Mouse (Mus musculus): ENCODE measurements around the gene Pars2. TPM values are rescaled to one million over a fixed set of nuclear protein-coding genes. Genes with fewer than 3 reads are reported as not detected.

The Pars2 gene
- polyA plus RNA-seq, 1 experiment, result 4.7 TPM

- TF ChIP-seq USF1 (IDR thresholded peaks at IDR 0.05; ENCODE audit: low read depth) (no peak), POLR2A (IDR thresholded peaks at IDR 0.05; ENCODE audit: insufficient read length, low read depth) (no peak), TCF3 (IDR thresholded peaks at IDR 0.05; ENCODE audit: insufficient read length, low read depth) (no peak), MYOD1 (IDR thresholded peaks at IDR 0.05; ENCODE audit: control insufficient read depth in 1 of 3, insufficient read length in 2 of 3, low read depth in 2 of 3) (no peak), REST (IDR thresholded peaks at IDR 0.05; ENCODE audit: insufficient read depth, insufficient read length) (no peak), SRF (IDR thresholded peaks at IDR 0.05; ENCODE audit: control insufficient read depth, insufficient read length, low read depth) (no peak), E2F4 (IDR thresholded peaks at IDR 0.05; ENCODE audit: insufficient read depth) (no peak), POLR2AphosphoS2 (IDR thresholded peaks at IDR 0.05; ENCODE audit: insufficient read length, low read depth) (no peak), MYOG (IDR thresholded peaks at IDR 0.05; ENCODE audit: control insufficient read depth in 1 of 3, insufficient read depth in 1 of 3, insufficient read length in 2 of 3, low read depth in 2 of 3) (no peak)
- Histone ChIP-seq H3ac (ENCODE audit: control insufficient read depth, insufficient read length) (no peak overlapping the region), H3K79me2 (ENCODE audit: control insufficient read depth, insufficient read depth) (no peaks in the 10 kb centered on the region), H3K4me3 (no peak overlapping the region), H3K27me3 (ENCODE audit: control insufficient read depth, insufficient read depth, insufficient read length) (no peaks in the 10 kb centered on the region), H3K36me3 (ENCODE audit: control insufficient read depth, insufficient read depth) (peaks cover 31% of the 10 kb centered on the region), H3K4me2 (ENCODE audit: low read depth) (no peak overlapping the region)
Measured at GRCm38 (mm10) chr4:106663956-106664470, 13.1 kb downstream of the Pars2 start.

GRCm38 (mm10) chr4:106664697-106665096 is 13.8 kb downstream of the Pars2 start:
- TF ChIP-seq MAX (IDR thresholded peaks at IDR 0.05; ENCODE audit: low read depth) (no peak), E2F4 (IDR thresholded peaks at IDR 0.05; ENCODE audit: insufficient read depth) (no peak)
- H3K79me2 ChIP-seq (ENCODE audit: control insufficient read depth, insufficient read depth), result no peaks in the 10 kb centered on the region
- H3K4me2 ChIP-seq (ENCODE audit: low read depth), result no peak overlapping the region
- H3ac ChIP-seq (ENCODE audit: control insufficient read depth, insufficient read length), result no peak overlapping the region
- no peaks in the 10 kb centered on the region for H3K27me3 ChIP-seq (ENCODE audit: control insufficient read depth, insufficient read depth, insufficient read length)
- H3K36me3 ChIP-seq (ENCODE audit: control insufficient read depth, insufficient read depth), result peaks cover 34% of the 10 kb centered on the region
- H3K4me3 ChIP-seq, result no peak overlapping the region

- no peak for TF ChIP-seq TCF12 (IDR thresholded peaks at IDR 0.05; ENCODE audit: insufficient read depth, poor library complexity, severe bottlenecking)
- TF ChIP-seq MYOG (IDR thresholded peaks at IDR 0.05; ENCODE audit: control insufficient read depth in 1 of 3, insufficient read depth in 1 of 3, insufficient read length in 2 of 3, low read depth in 2 of 3), result no peak
- TF ChIP-seq TCF3 (IDR thresholded peaks at IDR 0.05; ENCODE audit: insufficient read length, low read depth), result no peak
- no peak for TF ChIP-seq SRF (IDR thresholded peaks at IDR 0.05; ENCODE audit: control insufficient read depth, insufficient read length, low read depth)
- TF ChIP-seq USF1 (IDR thresholded peaks at IDR 0.05; ENCODE audit: low read depth), result no peak
- no peak for TF ChIP-seq POLR2A (IDR thresholded peaks at IDR 0.05; ENCODE audit: insufficient read length, low read depth)
- no peak for TF ChIP-seq MYOD1 (IDR thresholded peaks at IDR 0.05; ENCODE audit: control insufficient read depth in 1 of 3, insufficient read length in 2 of 3, low read depth in 2 of 3)
- TF ChIP-seq POLR2AphosphoS2 (IDR thresholded peaks at IDR 0.05; ENCODE audit: insufficient read length, low read depth), result no peak
- no peak for TF ChIP-seq E2F4 (IDR thresholded peaks at IDR 0.05; ENCODE audit: insufficient read depth)
- no peak for TF ChIP-seq REST (IDR thresholded peaks at IDR 0.05; ENCODE audit: insufficient read depth, insufficient read length)
- TF ChIP-seq CEBPB (IDR thresholded peaks at IDR 0.05; ENCODE audit: insufficient read depth, poor library complexity, severe bottlenecking), result no peak
- no peak for TF ChIP-seq MAX (IDR thresholded peaks at IDR 0.05; ENCODE audit: low read depth)
- H3K4me2 ChIP-seq (ENCODE audit: low read depth), result no peak overlapping the region
- peaks cover 38% of the 10 kb centered on the region for H3K36me3 ChIP-seq (ENCODE audit: control insufficient read depth, insufficient read depth)
- H3K79me2 ChIP-seq (ENCODE audit: control insufficient read depth, insufficient read depth), result no peaks in the 10 kb centered on the region
- H3K4me3 ChIP-seq, result no peak overlapping the region
- H3K27me3 ChIP-seq (ENCODE audit: control insufficient read depth, insufficient read depth, insufficient read length), result no peaks in the 10 kb centered on the region
- H3ac ChIP-seq (ENCODE audit: control insufficient read depth, insufficient read length), result no peak overlapping the region
Measured at GRCm38 (mm10) chr4:106665269-106665668, 14.4 kb downstream of the Pars2 start.

DNA sequence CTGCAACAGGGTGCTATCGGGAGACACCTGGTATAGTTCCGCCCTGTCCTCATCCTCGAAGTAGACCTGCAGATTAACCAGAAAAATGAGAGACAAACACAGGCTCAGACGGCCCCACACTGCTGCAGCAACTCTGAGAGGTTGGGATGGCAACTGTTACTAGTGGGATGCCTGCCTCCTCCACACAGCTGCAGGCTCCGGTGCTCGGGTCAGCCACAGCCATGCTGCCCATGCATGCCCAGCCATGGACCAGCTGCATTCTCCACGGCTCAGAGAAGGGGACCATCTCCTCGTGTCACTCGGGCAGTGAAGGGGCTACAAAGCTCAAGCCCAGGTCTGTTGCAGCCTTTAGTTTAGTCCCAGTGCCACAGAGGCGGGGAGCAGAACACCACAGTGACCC is 14.8 kb downstream of the Pars2 start:
- H3K36me3 ChIP-seq (ENCODE audit: control insufficient read depth, insufficient read depth), result peaks cover 41% of the 10 kb centered on the region
- TF ChIP-seq MAX (IDR thresholded peaks at IDR 0.05; ENCODE audit: low read depth), result no peak
- no peak for TF ChIP-seq REST (IDR thresholded peaks at IDR 0.05; ENCODE audit: insufficient read depth, insufficient read length)
- no peak for TF ChIP-seq SRF (IDR thresholded peaks at IDR 0.05; ENCODE audit: control insufficient read depth, insufficient read length, low read depth)
- TF ChIP-seq TCF3 (IDR thresholded peaks at IDR 0.05; ENCODE audit: insufficient read length, low read depth), result no peak
- no peak for TF ChIP-seq TCF12 (IDR thresholded peaks at IDR 0.05; ENCODE audit: insufficient read depth, poor library complexity, severe bottlenecking)
- TF ChIP-seq MYOD1 (IDR thresholded peaks at IDR 0.05; ENCODE audit: control insufficient read depth in 1 of 3, insufficient read length in 2 of 3, low read depth in 2 of 3), result no peak
- no peak for TF ChIP-seq CEBPB (IDR thresholded peaks at IDR 0.05; ENCODE audit: insufficient read depth, poor library complexity, severe bottlenecking)
- no peak for TF ChIP-seq E2F4 (IDR thresholded peaks at IDR 0.05; ENCODE audit: insufficient read depth)
- TF ChIP-seq POLR2A (IDR thresholded peaks at IDR 0.05; ENCODE audit: insufficient read length, low read depth), result no peak
- no peak for TF ChIP-seq MYOG (IDR thresholded peaks at IDR 0.05; ENCODE audit: control insufficient read depth in 1 of 3, insufficient read depth in 1 of 3, insufficient read length in 2 of 3, low read depth in 2 of 3)
- no peak for TF ChIP-seq USF1 (IDR thresholded peaks at IDR 0.05; ENCODE audit: low read depth)
- no peak for TF ChIP-seq POLR2AphosphoS2 (IDR thresholded peaks at IDR 0.05; ENCODE audit: insufficient read length, low read depth)

DNA sequence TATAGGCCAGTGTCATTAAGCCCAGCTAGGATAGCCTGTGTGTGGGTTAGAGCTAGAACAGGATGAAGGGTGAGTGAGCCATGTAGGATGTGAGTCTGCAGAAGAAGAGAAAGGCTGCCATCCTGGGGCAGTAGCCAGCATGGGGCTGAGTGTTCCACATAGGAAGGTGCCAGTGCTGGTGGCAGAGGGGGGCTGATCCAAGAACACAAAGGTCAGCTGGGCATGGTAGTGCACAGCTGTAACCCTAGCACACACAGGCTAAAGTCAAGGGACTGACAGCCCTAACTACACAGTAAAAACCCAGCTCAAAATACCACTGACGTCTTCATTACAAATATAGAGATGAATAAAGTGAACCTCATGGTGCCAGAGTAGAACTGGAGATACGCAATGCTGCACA is 15.7 kb downstream of the Pars2 start:
- H3K4me2 ChIP-seq (ENCODE audit: low read depth), result no peak overlapping the region

More for the DNA sequence above, 14.8 kb downstream of the Pars2 start:
- no peaks in the 10 kb centered on the region for H3K79me2 ChIP-seq (ENCODE audit: control insufficient read depth, insufficient read depth)
- H3K4me2 ChIP-seq (ENCODE audit: low read depth), result no peak overlapping the region
- no peaks in the 10 kb centered on the region for H3K27me3 ChIP-seq (ENCODE audit: control insufficient read depth, insufficient read depth, insufficient read length)
- no peak overlapping the region for H3K4me3 ChIP-seq
- H3ac ChIP-seq (ENCODE audit: control insufficient read depth, insufficient read length), result no peak overlapping the region

More for the DNA sequence above, 15.7 kb downstream of the Pars2 start:
- TF ChIP-seq SRF (IDR thresholded peaks at IDR 0.05; ENCODE audit: control insufficient read depth, insufficient read length, low read depth) (no peak), REST (IDR thresholded peaks at IDR 0.05; ENCODE audit: insufficient read depth, insufficient read length) (no peak), USF1 (IDR thresholded peaks at IDR 0.05; ENCODE audit: low read depth) (no peak), E2F4 (IDR thresholded peaks at IDR 0.05; ENCODE audit: insufficient read depth) (no peak), MYOD1 (IDR thresholded peaks at IDR 0.05; ENCODE audit: control insufficient read depth in 1 of 3, insufficient read length in 2 of 3, low read depth in 2 of 3) (no peak), TCF12 (IDR thresholded peaks at IDR 0.05; ENCODE audit: insufficient read depth, poor library complexity, severe bottlenecking) (no peak)
- Histone ChIP-seq H3K27me3 (ENCODE audit: control insufficient read depth, insufficient read depth, insufficient read length) (no peaks in the 10 kb centered on the region), H3K4me3 (no peak overlapping the region), H3K36me3 (ENCODE audit: control insufficient read depth, insufficient read depth) (peaks cover 40% of the 10 kb centered on the region), H3ac (ENCODE audit: control insufficient read depth, insufficient read length) (no peak overlapping the region), H3K79me2 (ENCODE audit: control insufficient read depth, insufficient read depth) (no peaks in the 10 kb centered on the region)
